Mouse (Mus musculus): Measurements from ENCODE around the gene Clip4.
"Not testable (repeated sequence)": the region's sequence is repeated elsewhere in the genome, so short reads cannot be mapped to it uniquely, and the experiment has no call there.

The Clip4 gene

DNA sequence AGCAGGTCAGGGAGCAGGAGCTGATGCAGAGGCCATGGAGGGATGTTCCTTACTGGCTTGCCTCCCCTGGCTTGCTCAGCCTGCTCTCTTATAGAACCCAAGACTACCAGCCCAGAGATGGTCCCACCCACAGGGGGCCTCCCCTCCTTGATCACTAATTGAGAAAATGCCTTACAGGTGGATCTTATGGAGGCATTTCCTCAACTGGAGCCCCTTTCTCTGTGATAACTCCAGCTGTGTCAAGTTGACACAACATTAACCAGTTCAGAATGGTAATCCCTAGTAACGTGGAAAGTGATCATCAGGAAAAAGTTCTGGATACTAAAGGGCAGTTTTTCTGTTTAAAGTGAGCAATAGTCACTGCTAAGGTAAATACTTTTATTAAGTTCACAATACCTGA, at the start of gene Clip4:
Clip4 (plus strand) TSS at position 301 of the 400 bp plus-strand sequence.
- not testable (repeated sequence) for DNase-seq (ENCODE audit: low read depth, low spot score)

DNA sequence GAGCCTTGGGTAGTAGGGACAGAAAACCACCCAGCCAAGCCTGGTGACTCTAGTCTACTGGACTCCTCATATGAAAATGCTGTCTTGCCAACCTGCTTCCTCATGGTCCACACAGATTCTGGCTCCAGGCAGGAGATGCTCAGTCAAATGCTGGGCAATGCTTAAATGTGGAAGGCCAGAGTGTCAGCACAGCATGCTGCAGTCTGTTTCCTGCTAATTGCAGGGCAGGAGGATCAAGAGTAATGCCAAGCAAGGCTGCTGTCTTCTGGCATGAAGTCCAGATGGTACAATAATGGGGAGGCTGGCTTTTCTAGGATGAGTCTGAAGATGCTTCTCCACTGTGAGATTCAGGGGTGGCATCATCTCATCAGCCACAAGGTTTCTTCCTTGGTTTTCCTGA, 47.8 kb upstream of the Clip4 start:
- DNase-seq (ENCODE audit: low read depth, low spot score) = no peak

DNA sequence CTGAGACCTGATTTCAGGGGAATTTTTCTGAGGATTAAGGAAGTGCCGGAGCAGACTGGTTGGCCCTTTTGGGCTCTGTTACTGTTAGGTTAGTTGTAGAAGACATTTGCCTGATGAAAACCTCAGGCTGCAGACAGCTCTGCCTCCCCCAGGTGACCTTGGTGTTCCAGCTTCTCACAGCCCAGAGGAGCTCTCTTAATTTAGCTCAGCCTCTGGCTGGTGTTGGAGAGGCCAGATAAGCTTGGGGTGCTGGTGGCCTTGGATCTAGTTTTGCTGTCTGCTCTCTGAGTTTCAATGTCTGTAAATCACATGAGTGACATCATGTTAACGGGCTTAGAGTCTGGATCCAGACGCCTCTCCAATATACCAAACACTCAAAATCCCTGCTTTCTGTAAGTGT, 47.3 kb upstream of the Clip4 start:
- no peak for DNase-seq (ENCODE audit: low read depth, low spot score)

DNA sequence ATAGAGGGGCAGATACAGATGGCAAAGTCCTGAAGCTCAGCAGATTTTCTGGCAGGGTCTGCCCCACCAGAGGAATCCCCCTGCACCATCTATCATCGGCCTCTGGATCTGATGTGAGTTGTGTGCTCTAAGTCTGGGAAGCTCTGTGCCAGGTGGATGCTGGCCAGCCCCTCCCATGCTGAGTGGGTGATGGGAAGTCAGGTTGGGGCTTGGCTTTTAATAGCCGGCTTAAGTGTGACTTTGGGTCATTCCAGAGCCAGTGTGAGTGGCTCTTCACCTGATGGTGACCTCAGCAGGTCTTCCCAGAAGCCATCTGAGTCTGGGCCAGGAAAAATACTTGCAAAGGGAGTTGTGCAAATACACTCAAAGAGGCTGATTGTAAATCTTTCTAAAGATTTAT, 37.6 kb upstream of the Clip4 start:
- no peak for DNase-seq (ENCODE audit: low read depth, low spot score)

DNA sequence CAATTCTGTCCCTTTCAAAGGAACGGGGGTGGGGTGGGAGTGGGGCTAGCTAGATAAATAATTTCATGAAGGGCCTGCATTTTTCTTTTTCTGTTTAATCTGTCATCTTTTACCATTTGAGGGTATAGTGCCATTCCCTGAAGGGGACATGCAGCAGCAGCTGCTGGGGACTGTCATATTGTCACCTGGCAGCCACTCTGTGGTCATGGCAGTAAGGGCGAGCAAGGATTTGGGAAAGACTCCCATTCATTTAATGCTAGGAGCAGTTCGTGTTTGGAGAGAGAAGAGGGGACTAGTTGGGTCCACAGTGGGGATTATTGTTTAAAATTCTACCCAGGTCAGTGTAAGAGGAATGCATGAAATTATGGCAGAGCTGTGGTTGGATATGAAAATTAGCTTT, 31.8 kb upstream of the Clip4 start:
- DNase-seq (ENCODE audit: low read depth, low spot score) = no peak

DNA sequence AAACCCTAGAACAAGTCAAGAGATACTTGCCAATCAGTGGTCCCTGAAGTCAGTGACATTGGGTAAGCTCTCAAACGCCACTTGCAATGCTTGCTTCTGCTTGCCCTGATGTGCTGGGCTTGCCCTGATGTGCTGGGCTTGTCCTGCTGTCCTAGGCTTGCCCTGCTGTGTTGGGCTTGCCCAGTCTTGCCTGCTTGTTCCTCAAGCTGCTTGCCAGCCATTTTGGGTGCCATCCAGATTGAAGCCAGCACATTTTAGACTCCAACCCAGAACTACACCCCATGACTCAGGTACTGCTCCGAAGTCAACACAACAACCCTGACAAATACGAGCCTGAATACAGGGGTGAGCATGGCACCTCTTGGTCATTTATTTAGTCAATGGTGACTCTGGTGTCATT, 26.1 kb upstream of the Clip4 start:
- no peak for DNase-seq (ENCODE audit: low read depth, low spot score)

DNA sequence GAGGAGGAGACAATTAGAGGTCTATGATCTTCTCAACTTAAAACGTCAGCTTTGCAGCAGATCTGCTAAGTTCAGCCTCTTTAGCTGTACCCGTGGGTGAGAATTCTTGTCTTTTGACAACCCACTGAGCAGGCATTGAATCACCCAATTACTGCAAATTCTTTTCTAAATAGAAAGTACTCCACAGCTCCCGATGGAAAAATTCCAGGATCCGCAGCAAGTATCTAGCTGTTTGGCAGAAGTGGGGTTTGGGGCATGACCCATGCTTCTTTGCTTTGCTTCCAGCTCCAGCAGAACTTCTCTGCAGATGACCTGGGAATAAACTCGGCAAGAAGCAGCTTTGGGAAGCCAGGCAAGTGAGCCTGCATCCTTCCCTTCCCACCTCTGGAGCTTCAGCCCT, 25.3 kb upstream of the Clip4 start:
- no peak for DNase-seq (ENCODE audit: low read depth, low spot score)

DNA sequence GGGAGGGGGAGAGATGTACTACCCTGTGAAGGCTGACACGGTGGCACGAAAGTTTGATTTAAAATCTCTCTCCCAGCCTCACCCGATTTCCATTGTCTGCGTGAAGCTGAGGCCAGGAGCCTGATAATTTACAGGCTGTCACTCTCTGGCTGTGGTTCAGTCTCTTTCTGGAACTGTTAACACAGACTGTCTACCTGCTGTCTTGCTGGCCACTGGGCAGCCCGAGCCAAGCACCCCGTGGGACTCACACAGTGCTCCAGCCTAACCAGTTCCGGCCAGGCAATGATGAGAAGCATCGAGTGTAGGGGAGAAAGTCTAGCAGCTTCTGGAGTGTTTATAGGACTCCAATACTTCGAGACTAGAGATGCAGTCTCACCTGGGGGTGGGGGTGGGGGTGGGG, 22.2 kb upstream of the Clip4 start:
- DNase-seq (ENCODE audit: low read depth, low spot score) = no peak

DNA sequence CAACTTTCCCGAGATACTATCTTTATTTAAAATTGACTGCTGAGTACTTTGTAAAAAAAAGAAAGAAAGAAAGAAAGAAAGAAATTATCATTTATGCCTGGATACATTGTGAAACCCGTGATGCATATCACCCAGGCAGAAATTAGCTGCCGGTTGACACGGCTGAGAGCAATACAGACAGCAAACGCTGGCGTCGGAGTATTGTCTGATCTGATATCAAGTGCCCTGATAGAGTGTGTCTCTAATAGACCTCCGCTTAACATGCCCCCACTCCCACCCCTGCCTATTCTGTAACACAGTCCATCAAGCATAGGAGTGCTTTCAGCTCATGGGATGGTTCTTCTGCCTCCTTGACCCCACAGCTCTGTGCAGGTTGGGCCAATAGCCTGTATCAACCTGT, 20.7 kb upstream of the Clip4 start:
- DNase-seq (ENCODE audit: low read depth, low spot score) = no peak

DNA sequence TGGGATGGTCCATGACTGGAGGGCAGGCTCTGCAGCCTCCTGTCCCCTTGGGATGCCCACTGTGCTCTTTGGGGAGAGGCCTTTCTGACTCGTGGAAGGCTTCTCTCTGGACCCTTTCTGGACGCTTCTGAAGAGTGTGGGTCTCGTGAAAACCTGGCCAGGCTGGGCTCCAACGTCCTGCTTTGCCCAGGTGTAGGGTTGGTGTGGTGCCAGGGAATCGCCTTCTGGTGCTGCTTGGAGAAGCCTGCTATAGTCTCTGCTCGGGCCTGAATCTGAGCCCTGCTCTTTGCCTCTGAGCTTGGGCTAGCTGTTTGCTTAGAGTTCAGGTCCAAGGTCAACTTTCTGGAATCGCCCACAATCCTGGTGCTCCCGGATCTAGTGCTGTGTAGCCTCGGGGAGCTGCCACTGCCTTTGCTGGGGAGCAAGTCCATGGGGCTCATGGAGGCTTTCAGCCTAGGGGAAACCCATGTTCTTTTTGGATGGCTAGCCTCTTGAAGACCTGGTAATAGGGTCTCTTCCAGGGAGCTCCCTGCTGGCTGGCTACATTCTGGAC, 18.6 kb upstream of the Clip4 start:
- no peak for DNase-seq (ENCODE audit: low read depth, low spot score)

DNA sequence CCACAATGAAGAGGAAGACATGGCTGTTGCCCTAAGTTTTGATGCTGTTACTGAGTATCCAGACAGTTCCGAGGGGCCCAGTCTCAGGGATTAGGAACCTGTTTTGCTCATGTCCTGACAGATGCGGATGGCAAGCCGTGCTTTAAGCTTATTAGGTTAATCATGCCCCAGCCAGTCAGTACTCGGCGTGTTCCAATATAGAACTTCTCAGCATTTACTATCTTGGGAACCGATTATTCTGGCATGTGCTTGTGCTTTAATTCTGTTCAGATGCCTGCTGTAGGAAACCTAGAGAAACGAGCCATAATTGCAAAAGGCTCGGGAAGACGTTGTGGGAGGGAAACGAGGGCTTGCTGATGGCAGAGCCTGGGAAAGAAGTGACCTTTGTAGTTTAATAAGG, 15.4 kb upstream of the Clip4 start, which contains the start of gene Pcare:
Pcare (minus strand) TSS at position 64 of the 400 bp plus-strand sequence.
- DNase-seq (ENCODE audit: low read depth, low spot score) = no peak

DNA sequence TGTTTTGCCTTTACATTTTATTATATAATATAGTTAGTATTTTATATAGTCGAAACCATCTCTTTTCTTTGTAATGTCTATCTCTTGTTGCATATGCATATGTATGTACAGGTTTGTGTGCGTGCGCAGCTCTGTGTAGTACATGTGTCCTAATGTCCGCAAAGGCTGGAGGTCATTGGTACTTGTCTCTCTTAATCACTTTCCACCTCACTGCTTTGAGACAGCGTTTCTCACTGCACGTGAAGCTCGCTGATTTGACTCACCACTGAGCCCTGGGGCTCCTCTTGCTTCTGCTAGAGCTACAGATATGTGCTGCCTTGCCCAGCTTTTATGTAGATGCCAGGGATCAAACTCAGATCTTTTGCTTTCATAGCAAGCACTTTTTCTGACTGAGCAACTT, 7.7 kb upstream of the Clip4 start:
- no peak for DNase-seq (ENCODE audit: low read depth, low spot score)

DNA sequence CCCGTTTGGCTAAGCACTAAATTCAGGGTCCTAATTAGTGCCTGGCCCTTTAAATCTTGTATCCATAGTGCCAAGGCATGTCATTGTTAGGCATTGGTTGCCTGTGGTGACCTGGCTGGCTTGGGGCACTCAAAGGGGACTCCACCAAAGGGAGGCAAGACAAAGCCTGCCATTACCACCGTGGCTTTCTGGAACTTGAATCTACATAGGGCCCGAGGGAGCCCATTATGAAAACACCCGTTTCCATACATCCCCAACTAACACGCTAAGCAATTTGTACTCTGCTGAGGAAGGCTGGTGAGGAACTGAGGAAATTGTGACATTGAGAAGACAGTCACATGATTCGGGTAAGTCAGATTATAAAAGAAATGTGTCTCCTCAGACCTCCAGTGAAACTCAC, 1.3 kb downstream of the Clip4 start:
- DNase-seq (ENCODE audit: low read depth, low spot score) = no peak

DNA sequence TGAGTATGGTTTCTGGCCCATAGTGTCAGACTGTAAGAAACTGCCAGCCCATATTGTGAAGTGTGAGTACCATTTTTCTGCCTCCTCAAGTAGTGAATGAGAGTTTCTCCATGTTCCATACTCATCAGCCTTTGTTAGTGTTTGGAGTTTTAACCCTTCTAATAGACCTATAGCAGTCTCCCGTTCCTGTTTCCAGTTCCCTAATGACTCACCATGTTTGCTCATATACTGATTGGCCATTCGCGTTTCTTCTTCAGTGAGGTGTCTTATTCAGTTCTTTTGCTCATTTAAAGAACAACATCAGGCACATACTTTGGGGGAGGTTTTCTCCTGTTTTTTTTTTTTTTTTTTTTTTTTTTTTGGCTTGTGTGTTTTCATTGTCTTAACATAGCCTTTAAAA, 2.4 kb downstream of the Clip4 start:
- no peak for DNase-seq (ENCODE audit: low read depth, low spot score)

DNA sequence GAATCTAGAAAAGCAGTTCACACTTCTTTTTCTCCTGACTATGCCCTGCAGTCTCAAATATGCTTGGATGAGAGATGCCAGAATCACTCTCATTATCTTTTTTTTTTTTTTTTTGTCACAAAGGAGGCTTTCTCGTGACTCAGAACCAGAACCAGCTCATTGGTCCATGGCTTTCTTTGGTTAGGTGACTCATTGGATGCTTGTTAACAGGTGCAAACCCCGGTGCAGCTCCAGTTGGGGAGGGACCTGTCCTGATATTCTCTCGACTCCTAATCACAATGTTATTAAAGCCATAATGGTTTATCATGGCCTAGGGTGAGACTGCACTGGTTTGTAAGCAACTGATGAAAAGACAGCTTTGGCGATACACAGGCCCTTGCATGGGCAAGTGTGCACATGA, 5.9 kb downstream of the Clip4 start:
- no peak for DNase-seq (ENCODE audit: low read depth, low spot score)

DNA sequence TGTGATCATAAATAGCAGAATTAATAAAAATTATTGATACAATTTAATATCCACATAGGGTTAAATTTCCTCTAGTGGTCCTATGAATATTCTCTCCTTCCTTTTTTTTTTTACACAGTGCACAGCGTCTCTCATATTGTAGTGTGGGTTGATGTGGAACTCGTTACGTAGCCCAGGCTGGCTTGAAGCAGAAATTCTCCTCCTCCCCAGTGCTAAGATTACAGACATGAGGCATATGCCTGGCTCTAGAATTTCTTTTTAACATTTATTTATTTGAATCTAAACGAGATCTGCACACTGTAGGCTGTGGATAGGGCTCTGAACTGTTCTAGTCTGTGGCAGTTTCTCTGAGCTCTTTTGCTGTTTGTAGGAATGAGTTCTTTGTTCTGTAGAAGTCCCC, 7.0 kb downstream of the Clip4 start:
- DNase-seq (ENCODE audit: low read depth, low spot score) = no peak

DNA sequence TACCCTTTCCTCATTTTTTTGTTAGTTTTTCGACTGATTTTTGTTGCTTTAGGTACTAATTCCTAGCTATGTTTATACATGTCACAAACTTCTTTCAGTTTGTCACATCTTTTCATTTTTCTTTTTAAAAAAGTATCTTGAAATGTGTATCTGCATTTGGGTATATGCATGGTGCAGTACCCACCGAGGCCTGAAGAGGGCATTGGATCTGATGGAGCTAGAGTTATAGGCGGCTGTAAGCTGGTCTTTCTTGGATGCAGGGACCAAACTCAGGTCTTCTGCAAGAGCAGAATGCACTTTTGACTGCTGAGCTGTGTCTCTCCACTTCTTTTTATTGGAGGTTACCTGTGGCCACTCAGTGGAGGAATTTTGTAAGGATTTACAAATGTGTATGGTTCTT, 10.4 kb downstream of the Clip4 start:
- no peak for DNase-seq (ENCODE audit: low read depth, low spot score)

DNA sequence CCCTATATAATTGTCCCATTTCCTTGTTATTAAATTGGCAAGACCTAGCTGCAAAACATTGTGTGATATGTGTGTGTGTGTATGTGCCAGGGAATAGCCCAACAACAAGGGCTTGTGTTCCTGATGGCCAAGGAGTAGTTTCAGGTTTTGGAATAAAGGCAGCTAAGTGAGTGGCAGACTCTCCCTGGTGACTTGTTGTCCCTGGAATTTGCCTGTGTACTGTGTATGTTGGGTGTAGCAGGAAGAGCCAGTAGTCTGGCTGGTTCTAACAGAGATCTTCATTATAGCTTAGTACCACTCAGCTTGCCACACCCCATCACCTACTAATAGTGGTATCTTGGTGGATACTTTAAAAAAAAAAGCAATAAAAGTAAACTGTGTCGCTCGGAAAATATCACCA, 12.2 kb downstream of the Clip4 start:
- DNase-seq (ENCODE audit: low read depth, low spot score) = no peak

DNA sequence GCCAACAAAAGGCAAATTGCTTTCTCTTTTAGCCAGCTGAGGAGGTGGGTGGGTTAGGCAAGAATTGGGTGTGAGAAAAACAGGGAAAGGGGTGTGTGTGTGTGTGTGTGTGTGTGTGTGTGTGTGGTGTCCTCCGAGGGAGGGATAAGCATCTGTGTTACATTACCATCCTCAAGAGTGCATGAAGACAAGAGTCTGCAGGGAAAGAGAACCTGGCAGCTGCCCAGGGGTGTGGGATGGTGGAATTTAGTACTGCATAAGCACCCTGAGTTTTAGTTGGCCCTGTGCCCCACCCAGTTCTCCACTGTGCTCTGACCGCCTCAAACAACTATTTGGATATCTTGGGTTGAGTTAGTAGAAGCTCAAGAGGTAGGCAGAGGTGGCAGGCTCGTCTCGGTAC, 12.7 kb downstream of the Clip4 start:
- DNase-seq (ENCODE audit: low read depth, low spot score) = no peak

DNA sequence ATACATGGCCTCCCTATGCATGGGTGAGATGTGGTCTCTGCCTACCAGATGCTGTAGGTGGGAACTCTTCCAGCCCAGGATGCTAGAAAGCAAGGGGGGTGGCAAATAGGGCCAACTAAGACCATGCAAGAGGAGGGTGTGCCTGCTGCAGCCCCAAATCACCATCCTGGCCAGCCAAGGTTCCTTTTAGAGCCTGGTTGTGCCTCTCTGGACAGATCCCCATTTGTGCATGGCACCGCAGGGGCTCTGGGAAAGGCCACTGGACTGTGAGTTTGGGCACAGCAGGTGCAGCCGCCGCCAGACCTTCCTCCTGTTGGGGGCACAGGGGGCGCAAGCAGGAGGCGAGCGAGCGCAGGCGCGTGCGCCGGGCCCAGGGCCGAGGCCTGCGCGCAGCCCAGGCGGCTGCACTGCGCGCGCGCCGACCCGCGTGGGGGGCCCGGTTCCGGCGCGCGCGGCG, 14.0 kb downstream of the Clip4 start:
- DNase-seq (ENCODE audit: low read depth, low spot score) = no peak

DNA sequence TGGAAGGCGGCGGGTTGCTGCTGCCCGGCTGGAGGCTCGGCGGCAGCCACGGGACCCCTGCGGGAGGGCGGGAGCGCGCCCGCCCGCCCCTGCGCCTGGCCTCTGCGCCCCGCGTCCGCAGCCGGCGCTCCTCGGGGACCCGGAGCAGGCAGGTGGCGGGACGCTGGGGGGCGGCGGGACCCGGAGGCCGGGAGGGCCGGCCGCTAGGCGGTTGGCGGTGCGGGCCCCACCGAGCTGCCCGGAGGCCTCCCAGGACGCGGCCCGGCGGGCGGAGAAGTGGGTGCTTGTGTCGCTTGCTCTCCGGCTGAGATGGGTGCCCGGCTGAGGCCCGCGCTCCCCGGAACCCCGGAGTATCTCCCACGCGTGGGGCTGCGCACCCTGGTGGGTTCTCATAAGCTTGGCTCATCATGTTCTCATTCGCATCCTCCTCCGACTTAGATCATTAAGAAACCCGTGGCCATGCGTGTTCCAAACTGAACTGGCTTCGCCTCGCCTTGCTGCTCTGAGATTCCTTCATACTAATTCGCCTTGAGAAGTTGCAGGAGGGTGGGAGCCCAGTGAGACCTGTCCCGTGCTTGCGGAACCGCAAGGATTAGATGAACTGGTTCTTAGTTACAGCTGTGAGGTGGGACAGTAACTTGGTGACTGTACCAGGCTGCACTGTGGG, 14.6 kb downstream of the Clip4 start:
- DNase-seq (ENCODE audit: low read depth, low spot score) = no peak

DNA sequence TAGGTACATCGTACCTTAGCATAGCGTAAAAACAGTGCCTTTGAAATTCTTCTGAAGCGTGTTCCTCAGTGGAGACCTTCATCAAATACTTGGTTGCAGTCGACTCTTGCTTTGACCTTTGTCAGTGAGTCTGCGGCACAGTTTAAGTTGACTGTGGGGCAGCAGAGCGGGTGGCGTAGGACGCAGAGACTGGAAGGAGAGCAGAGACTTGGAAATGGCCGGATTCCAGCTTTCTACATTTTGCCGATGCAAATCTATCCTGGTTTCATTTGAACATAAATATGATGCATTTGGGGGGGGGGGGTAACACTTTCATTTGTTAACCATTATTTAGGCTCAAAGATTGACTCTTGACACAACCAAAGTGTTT, 15.1 kb downstream of the Clip4 start:
- no peak for DNase-seq (ENCODE audit: low read depth, low spot score)

DNA sequence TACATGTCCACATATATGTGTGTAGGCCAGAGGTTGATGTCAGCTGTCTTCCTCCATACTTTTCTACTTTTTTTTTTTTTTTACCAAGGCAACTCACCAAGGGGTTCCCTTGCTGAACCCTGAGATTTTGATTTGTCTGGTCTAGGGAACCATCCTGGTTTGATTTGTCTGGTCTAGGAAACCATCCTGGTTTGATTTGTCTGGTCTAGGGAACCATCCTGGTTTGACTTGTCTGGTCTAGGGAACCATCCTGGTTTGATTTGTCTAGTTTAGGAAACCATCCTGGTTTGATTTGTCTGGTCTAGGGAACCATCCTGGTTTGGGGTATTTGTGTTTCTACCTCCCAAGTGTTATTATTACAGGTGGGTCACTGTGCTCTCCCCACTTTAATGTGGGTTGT, 18.2 kb downstream of the Clip4 start:
- no peak for DNase-seq (ENCODE audit: low read depth, low spot score)

DNA sequence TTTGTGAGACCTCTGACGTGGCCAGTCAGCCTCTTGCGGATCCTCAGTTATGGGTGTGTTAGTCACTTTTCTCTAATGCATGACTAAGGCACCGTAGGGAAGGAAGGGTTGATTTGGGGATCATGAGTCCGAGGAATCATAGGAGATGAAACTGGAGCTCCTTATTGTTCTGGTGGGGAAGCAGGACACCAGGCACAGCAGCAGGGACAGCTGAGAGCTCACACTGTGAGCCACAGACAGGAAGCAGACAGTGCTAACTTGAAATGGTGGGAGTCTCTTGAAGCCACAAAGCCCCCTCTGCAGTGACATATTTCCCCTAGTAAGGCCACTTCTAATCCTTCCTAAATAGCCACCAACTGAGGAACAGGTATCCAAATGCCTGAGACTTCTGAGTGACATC, 22.8 kb downstream of the Clip4 start:
- no peak for DNase-seq (ENCODE audit: low read depth, low spot score)
